Mouse (Mus musculus) heart, embryonic 11.5 days (tissue): ENCODE measurements at regions not wholly inside any gene's neighbourhood (a gene's known extent, or its start where the extent isn't known, plus 50 kb on each side); places are given as distances from the start of the nearest gene placed in this dataset.

Source experiments
- ATAC-seq: fragments of 200-750 bp; cut with Nextera tagmentation; replicated peaks from 2 replicates; pipeline ENCODE4 v1.8.0; 2017; ENCODE audit warnings: moderate library complexity; ENCODE audit not compliant: insufficient number of reproducible peaks, low FRiP score, low TSS enrichment
- H3K27ac ChIP-seq: fragments of 300-500 bp; sonication (generic); 2 replicates; pipeline ENCODE4 v1.5.1; 2014; ENCODE audit warnings: mild to moderate bottlenecking, low read depth, low read length
- H3K27me3 ChIP-seq: fragments of 300-500 bp; sonication (generic); 2 replicates; pipeline ENCODE4 v1.6.1; 2014; ENCODE audit warnings: mild to moderate bottlenecking, low read length, mixed read lengths; ENCODE audit not compliant: control insufficient read depth, insufficient read depth
- H3K36me3 ChIP-seq: fragments of 300-500 bp; sonication (generic); 2 replicates; pipeline ENCODE4 v1.6.1; 2014; ENCODE audit warnings: mild to moderate bottlenecking, low read length, moderate library complexity, mixed read lengths; ENCODE audit not compliant: control insufficient read depth, insufficient read depth
- H3K4me1 ChIP-seq: fragments of 300-500 bp; sonication (generic); 2 replicates; pipeline ENCODE4 v1.6.1; 2014; ENCODE audit warnings: low read length; ENCODE audit not compliant: control insufficient read depth, insufficient read depth
- H3K4me2 ChIP-seq: fragments of 300-500 bp; sonication (generic); 2 replicates; pipeline ENCODE4 v1.6.1; 2014; ENCODE audit warnings: mild to moderate bottlenecking, moderate library complexity
- H3K4me3 ChIP-seq: fragments of 300-500 bp; sonication (generic); 2 replicates; pipeline ENCODE4 v1.5.1; 2014; ENCODE audit warnings: low read depth, low read length
- H3K9ac ChIP-seq: fragments of 300-500 bp; sonication (generic); 2 replicates; pipeline ENCODE4 v1.6.1; 2014; ENCODE audit warnings: mild to moderate bottlenecking, low read depth, low read length, moderate library complexity
- H3K9me3 ChIP-seq: fragments of 300-500 bp; sonication (generic); replicated peaks from 2 replicates; pipeline ENCODE4 v1.6.1; 2016; ENCODE audit warnings: low read length; ENCODE audit not compliant: control insufficient read depth
- WGBS: fragments of 180-500 bp; shearing (Covaris S2); extraction: QIAGEN DNeasy Blood & Tissue Kit; methylation state at CpG from one replicate; pipeline ENCODE4 v1.1.7; 2014; ENCODE audit not compliant: insufficient replicate concordance; 5-methylcytosine and 5-hydroxymethylcytosine counted together

DNA sequence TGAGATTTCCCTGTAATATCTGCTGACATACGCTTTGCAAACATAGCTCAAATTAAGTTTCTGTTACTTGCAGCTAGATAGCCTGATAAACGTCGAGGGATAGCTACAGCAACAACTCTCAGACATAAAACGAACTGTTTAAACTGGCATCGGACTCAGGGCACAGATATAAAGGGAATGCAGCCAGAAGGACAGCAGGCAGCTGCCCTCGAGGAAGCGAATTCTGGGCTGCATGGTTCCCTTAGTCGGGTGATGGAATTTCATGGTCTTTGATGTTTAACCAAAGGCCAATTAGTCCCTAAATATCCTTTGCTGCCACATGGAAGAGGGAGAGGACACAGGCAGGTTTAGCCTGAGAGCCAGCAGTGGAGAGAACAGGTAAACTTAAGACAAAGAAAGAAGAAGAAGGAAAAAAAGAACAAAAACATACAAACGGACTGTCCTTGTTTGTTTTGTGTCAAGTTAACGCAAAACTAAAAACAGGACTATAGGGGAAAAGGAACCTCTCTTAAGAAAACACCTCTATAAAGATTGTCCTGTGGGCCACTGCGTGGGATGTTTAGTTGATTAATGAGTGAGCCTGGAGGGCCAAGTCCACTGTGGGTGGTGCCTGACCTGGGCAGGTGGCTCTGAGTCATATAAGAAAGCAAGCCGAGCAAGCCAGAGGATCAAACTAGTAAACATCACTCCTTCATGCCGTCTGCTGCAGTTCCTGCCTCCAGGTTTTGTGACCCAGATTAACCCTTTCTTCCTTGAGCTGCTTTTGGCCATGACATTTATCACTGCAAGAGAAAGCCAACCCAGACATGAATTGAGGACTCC lies 255.5 kb downstream of the Gm4791 start:
- Histone ChIP-seq H3K4me3 (no peak overlapping the region), H3K27me3 (no peaks in the 10 kb centered on the region), H3K27ac (no peak overlapping the region), H3K36me3 (no peaks in the 10 kb centered on the region), H3K4me2 (no peak overlapping the region), H3K9me3 (no peaks in the 10 kb centered on the region), H3K4me1 (no peaks in the 10 kb centered on the region), H3K9ac (no peak overlapping the region)
- 63% methylated on average over 13 of the region's 13 CpGs for WGBS
- no peak for ATAC-seq

DNA sequence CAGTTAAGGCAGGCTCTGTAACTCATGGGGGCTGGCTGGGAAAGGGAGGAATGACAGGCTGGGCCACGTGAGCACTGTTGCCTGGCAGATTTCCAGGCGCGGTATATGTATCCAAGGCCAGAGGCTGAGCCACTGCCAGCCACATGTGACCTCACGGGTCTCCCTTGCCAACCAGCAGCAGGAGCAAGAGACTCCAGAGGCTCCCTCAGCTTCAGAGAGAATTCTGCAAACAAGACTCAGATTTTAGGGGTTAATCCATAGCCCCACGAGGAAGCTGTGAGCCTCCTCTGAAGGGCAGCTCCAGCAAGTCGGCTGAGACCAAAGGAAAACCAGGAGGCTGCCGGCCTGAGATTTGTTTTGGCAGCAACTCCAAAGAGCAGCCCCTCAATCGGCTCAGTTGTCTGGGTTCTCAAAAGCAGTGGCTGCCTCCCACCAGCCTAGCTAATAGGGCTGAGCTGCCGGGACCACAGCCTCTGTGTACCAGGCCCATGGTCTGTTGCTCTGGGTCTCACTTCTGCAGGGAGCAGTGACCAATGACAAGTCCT lies 264.0 kb upstream of the Cadm1 start:
- no peaks in the 10 kb centered on the region; the same call in 1 of the 2 replicates for H3K27me3 ChIP-seq
- H3K9me3 ChIP-seq = no peaks in the 10 kb centered on the region
- no peak overlapping the region for H3K4me3 ChIP-seq
- WGBS = 50% methylated on average over 9 of the region's 9 CpGs
- H3K9ac ChIP-seq = no peak overlapping the region
- H3K36me3 ChIP-seq = no peaks in the 10 kb centered on the region
- H3K4me2 ChIP-seq = no peak overlapping the region
- ATAC-seq = no peak
- H3K27ac ChIP-seq = no peak overlapping the region
- no peaks in the 10 kb centered on the region for H3K4me1 ChIP-seq

DNA sequence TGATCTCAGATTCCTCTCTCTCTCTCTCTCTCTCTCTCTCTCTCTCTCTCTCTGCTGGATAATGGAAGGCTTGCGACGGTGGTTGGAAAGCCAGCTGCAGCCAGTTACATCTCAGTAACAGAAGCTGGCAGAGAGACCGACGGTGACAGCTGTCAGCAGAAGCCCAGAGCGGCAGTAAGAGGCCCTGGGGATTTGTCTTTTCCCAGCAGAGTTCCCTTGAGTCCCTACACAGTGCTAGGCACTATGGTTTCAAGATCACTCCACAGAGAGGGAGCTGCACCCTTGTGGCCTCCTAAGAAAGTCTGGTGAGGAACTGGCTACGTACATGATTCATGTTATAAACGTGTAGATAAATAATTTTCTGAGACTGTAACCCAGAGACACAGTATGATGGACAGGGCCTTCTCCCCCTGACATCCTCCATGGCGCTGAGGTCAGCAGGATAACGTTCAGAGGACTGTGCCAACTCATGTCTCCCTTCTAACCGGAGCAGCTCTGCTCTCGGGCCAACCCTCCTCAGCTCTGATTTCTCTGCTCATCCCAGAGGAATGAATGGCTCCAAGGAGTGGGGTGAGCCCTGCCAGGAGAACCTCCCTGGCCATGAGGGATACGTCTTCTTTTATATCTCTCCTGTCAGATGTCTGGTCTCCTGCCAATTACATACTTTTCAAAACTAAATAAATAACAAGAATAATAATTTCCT lies 253.5 kb upstream of the Cadm1 start:
- H3K9me3 ChIP-seq = no peaks in the 10 kb centered on the region
- H3K4me1 ChIP-seq = no peaks in the 10 kb centered on the region
- no peaks in the 10 kb centered on the region for H3K36me3 ChIP-seq
- ATAC-seq = no peak; the same call in 1 of the 2 replicates
- peaks cover 3% of the 10 kb centered on the region; the same call in 1 of the 2 replicates for H3K27me3 ChIP-seq
- WGBS = 32% methylated on average over 12 of the region's 12 CpGs
- no peak overlapping the region for H3K9ac ChIP-seq
- H3K4me3 ChIP-seq = no peak overlapping the region
- no peak overlapping the region for H3K27ac ChIP-seq
- H3K4me2 ChIP-seq = no peak overlapping the region

DNA sequence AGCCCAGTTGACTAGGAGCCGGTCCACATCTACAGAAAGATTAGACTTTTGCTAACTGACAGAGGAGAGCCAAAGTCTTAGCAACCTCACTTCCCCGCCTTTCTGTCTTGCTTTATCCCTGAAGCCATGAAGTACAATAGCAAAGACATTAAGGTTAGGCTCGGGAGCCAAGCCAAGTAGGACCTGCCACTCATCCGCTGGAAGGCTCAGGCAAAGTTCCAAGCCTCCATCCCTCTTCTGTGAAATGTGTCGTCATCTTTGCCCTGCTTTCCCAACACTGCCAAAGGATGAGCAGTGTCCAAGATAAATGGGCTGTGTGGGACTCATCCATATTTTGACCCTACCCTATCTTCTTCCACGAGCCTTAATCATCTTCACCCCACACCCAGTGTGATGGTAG lies 250.6 kb upstream of the Cadm1 start:
- Histone ChIP-seq H3K4me3 (no peak overlapping the region), H3K36me3 (no peaks in the 10 kb centered on the region), H3K9me3 (no peaks in the 10 kb centered on the region), H3K27me3 (peaks cover 5% of the 10 kb centered on the region; the same call in 1 of the 2 replicates), H3K4me1 (no peaks in the 10 kb centered on the region), H3K4me2 (no peak overlapping the region), H3K27ac (no peak overlapping the region), H3K9ac (no peak overlapping the region)
- ATAC-seq = no peak
- 70% methylated on average over 6 of the region's 6 CpGs for WGBS

DNA sequence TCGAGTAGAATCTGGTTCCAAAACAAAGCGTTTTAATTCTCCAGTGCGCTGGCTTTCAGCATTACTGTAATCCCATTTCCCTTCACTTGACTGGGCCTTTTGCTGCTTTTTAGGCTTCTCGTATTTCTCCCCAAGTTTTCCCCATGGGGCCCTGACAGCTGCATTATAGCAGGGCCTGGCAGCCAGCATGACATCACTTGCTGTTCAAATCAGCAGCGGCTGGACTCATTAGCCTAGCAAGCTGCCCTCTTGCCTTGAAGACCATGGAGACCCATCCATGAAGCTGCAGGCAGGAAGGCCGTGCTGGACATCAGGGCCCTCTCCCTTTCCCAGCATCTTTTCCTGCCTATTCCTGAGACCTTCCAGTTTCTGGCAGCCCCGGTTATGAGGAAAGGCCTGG lies 249.8 kb upstream of the Cadm1 start:
- no peak overlapping the region for H3K27ac ChIP-seq
- H3K4me3 ChIP-seq = no peak overlapping the region
- no peak overlapping the region for H3K9ac ChIP-seq
- no peaks in the 10 kb centered on the region for H3K9me3 ChIP-seq
- no peaks in the 10 kb centered on the region for H3K4me1 ChIP-seq
- no peak overlapping the region for H3K4me2 ChIP-seq
- H3K36me3 ChIP-seq = no peaks in the 10 kb centered on the region
- 51% methylated on average over 7 of the region's 7 CpGs for WGBS
- ATAC-seq = no peak
- H3K27me3 ChIP-seq = peaks cover 5% of the 10 kb centered on the region; the same call in 1 of the 2 replicates

DNA sequence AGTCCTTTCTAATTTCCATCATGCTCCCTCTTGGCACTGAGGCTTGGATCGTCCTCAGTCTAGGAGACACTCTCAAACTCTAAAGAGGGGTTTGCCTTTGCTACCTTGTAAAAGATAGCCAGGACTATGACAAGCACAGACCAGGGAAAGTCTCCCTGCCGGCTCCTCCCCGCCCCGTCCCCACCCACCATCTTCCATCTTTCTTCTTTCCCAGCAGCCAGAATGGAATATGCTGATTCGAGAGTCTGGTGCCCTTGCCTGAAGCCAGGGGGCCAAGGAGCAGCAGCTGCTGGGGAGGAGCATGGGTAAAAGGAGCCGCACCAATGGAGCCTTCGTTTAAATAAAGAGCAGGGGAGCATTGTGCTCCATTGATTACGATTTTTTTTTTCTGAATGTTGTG lies 249.4 kb upstream of the Cadm1 start:
- Histone ChIP-seq H3K4me1 (no peaks in the 10 kb centered on the region), H3K36me3 (no peaks in the 10 kb centered on the region), H3K27ac (no peak overlapping the region), H3K27me3 (peaks cover 5% of the 10 kb centered on the region; the same call in 1 of the 2 replicates), H3K9me3 (no peaks in the 10 kb centered on the region), H3K9ac (no peak overlapping the region), H3K4me3 (no peak overlapping the region), H3K4me2 (no peak overlapping the region)
- whole genome bisulfite sequencing = 53% methylated on average over 8 of the region's 8 CpGs
- ATAC-seq = no peak

DNA sequence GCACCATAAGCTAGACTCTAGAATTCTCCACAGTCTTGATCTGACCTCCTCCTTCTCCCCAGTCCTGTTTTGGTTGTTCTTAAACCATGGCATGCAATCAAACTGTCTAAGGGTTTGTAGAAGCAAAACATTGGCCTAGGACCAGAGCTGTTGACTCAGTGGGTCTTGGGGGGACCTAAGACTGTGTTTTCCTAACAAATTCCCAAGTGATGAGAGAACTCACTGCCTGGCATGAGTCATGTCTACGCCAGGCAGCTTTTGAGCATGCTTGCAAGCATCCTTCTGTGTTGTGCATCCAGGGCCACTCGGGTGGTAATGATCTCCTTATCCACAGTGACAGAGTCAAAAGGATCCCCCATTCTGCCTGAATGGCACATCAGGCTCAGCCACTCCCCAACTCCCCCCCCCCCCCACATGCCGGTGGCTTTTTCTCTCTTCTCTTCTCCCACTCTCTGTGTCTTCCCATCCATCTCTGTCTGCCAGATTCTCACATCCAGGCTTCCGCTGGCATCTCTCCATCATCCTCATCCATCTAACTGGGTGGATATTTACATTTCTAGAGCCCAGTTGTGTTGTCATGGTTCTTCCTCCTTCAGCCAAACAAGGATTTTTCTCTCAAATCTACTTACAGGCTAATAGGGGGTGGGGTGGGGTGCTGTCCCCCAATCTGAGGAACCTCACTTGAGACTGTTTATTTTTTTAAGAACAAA lies 246.1 kb upstream of the Cadm1 start:
- no peaks in the 10 kb centered on the region for H3K4me1 ChIP-seq
- H3K4me2 ChIP-seq = no peak overlapping the region
- no peak overlapping the region for H3K9ac ChIP-seq
- no peaks in the 10 kb centered on the region for H3K9me3 ChIP-seq
- no peaks in the 10 kb centered on the region for H3K36me3 ChIP-seq
- 0 out of 2 replicates have a peak, but pooled peaks cover 2% of the 10 kb centered on the region for H3K27me3 ChIP-seq
- WGBS = 51% methylated on average over 4 of the region's 4 CpGs
- H3K4me3 ChIP-seq = no peak overlapping the region
- no peak for ATAC-seq
- no peak overlapping the region for H3K27ac ChIP-seq

DNA sequence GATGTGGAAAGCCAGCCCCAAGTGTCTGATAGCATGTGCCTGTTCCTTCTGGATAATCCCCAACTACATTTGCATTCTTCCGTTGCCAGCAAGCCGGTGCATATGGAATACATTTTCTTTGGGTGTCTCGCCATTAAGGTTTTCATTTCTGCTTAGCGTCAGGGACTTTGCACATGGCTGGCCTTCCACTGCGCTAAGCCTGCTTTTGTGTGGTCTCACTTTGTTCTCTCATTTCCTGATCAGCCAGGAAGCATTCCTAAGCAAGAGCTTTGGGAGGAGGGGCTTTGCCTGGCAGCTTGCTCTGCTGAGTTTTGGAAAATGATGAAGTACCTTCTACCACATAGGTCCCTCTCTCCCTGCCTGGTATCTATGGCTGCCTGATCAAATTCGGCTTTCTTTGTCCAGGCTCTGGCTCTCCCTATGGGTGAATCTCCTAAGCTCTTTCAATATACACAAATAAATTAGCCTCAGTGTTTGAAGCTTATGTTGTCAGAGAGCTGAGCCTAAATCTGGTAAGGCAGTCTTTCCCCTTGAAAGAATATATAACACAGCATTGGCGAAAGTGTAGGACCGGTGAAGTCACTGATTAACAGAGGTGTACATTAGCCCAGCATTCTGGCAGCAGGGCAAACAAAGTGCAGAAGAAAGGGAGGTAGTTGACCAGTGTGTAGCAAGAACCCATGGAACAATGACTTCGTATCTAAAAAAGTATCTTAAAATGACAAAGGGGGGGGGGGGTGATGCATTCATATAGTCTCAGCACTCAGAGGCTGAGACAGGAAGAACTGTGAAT lies 242.8 kb upstream of the Cadm1 start:
- 68% methylated on average over 9 of the region's 9 CpGs for WGBS
- Histone ChIP-seq H3K27ac (no peak overlapping the region), H3K27me3 (0 out of 2 replicates have a peak, but pooled peaks cover 2% of the 10 kb centered on the region), H3K36me3 (no peaks in the 10 kb centered on the region), H3K4me3 (no peak overlapping the region), H3K4me2 (no peak overlapping the region), H3K4me1 (no peaks in the 10 kb centered on the region), H3K9me3 (no peaks in the 10 kb centered on the region), H3K9ac (no peak overlapping the region)
- no peak for ATAC-seq
